Mouse (Mus musculus) heart, postnatal 14 days (tissue): ENCODE results near the gene Igsf3. TPM values are rescaled to one million over a fixed set of nuclear protein-coding genes. Genes with fewer than 3 reads are reported as not detected.
A peak's percentile ranks its signal among the peaks of the same experiment; 100 is the strongest.

Source experiments
- DNase-seq, 2 experiments: peaks; one replicate each; pipeline ENCODE4 v3.0.0; 2021 to 2022
- intact Hi-C: fragments of 180-260 bp; cut with DNase I; formaldehyde crosslinking; loops from one replicate; pipeline ENCODE4 v1.15.1; 2025
- total RNA-seq, 2 experiments: library from RNA; stranded (reverse); gene quantifications; 2 replicates each; pipeline ENCODE4 v1.2.3; 2021

Gene Igsf3
- total RNA-seq, 2 experiments from 2014 or later = 14.9 to 16.8 TPM

DNA sequence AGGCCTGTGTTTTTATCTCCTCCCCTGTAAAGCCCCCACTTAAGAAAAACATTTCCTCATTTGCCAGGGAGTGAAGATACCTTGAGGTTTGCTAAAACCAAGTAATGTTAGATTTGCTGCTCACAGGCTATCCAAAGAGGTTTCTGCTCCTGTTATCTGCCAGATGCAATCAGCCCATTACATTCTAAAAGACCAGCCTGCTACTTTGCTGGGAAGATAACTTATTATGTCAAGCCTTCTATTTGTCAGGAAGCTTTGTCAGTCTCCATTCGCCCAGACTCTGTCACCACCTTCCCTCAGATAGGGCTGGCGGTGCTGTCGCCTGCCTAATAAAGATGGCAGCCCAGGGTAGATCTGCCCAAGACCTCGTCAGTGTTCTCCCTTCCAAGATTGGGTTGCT is 59.6 kb downstream of the Igsf3 start:
- no peak for DNase-seq
- intact Hi-C loops = no loop called here

DNA sequence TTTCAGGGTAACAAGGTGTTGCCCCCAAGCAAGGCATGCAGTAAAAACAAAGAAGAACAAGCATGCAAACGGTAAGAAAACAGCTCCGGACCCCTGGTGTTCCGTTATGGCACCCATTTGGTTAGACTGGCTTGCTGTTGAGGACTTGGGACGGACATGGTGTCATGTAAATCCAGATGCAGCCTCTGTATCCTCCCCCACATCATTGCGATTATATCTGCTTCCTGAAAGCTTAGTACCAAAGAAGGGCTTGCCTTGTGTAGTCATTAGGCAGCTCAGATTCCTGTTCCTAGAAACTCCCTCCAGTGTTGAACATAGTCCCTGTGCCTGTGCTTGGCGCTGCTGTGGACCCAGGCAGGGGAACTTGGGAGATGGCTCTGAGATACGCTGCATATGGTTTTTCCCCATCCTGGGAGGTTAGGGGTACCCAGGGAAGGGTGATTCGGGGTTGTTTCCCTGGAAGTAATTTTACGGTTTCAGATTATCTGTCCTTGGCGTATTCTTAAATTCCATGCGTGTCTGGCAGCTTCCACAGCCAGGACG is 60.2 kb downstream of the Igsf3 start:
- DNase-seq = no peak
- intact Hi-C loops = no loop called here

GRCm38 (mm10) chr3:101443265-101443881 is 66.5 kb downstream of the Igsf3 start:
- intact Hi-C loops = no loop called here
- no peak for DNase-seq

- intact Hi-C loops = no loop called here
- no peak for DNase-seq
Measured at GRCm38 (mm10) chr3:101444437-101444836, 67.6 kb downstream of the Igsf3 start.

DNA sequence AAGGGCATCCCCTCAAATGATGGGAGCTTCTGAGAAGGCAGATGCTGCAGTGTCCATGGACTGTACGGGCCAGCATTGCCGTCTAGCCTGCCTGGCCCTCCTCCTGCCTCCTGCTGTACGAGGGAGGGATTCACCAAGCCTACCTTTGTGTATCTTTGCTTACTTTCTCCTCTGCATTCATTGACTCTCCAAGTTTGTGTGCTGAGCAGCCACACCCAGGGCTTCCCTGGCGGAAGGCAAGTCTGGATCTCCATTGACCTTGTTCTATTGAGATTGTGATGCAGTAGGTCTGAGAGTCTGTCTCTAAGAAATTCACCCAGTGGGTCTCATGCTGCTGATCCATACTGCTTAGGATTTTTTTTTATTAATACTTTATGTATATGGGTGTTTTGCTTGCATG is 70.4 kb downstream of the Igsf3 start:
- no peak for DNase-seq
- intact Hi-C loops = no loop called here

DNA sequence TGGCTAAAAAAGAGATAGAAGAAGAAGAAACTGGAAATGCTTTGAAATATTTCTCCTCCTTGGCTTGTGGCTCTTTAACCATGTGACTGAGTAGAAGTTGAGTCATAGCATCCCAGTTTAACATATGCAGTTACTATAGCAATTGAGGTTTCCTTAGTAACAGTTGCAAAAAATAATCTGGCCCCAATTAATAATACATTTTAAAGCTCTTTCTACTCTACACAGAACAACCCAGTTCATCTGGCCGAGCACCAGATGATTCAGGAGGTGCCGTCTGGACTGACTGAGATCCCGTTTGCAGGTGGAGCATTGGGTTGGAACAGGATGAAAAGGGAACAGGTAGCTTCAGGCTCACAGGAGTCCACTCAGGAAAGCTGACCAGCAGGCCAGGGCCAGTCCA is 71.9 kb downstream of the Igsf3 start:
- intact Hi-C loops = no loop called here
- no peak for DNase-seq

GRCm38 (mm10) chr3:101450811-101451428 is 74.0 kb downstream of the Igsf3 start:
- no peak for DNase-seq
- intact Hi-C loops = no loop called here

- DNase-seq = no peak
- intact Hi-C loops = loop anchor here (5.0 kb wide), 1 partner anchor 143 kb away; no protein-coding TSS in a partner anchor
Measured at GRCm38 (mm10) chr3:101460618-101461017, 83.7 kb downstream of the Igsf3 start.

DNA sequence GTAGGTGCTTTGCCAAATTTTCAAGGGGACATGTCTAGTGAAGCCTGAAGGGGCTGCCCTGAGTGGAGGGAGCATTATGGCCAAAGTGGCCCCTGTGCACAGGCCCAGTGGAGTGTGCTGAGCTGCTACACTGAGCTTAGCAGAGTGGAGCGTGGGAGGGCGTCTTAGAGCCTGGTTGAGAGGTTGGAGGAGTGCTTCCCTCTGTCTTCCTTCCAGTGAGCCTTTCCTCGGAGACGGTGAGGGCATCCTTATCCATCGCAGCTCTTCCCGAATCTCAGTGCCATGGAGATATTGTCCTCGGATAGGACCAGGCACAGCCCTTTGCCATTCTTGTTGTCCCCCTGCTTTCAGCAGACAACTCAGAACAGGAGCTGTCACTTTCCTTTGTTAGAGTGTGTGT is 84.2 kb downstream of the Igsf3 start:
- DNase-seq = no peak
- intact Hi-C loops = loop anchor here (5.0 kb wide), 1 partner anchor 144 kb away; no protein-coding TSS in a partner anchor

DNA sequence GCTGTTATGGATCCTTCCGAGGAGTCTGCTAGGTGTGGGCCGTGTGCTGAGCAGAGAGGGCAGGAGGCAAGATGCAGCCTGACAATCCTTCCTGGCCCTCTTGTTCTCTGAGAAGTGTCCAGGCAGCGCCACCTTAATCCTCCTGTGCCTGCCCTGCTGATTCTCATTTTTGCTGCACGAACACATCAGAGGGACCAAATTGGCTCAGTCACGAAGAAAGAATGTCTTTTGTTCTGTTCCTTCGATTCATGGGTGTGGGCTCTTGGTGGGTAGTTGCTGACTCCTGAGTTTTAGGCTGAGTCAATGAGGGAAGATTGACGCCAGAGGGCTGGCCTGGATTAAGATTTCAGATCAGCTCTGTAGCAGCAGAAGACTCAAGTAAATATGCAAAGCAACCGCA is 84.9 kb downstream of the Igsf3 start:
- DNase-seq = peak in 1 of 2 experiments; percentile 14
- intact Hi-C loops = loop anchor here (1.0 to 5.0 kb wide), 4 partner anchors 90 to 489 kb away; no protein-coding TSS in a partner anchor

GRCm38 (mm10) chr3:101462294-101462693 is 85.4 kb downstream of the Igsf3 start:
- intact Hi-C loops = loop anchor here (1.0 to 5.0 kb wide), 4 partner anchors 90 to 489 kb away; no protein-coding TSS in a partner anchor
- DNase-seq = peak; percentile 75 to 80

DNA sequence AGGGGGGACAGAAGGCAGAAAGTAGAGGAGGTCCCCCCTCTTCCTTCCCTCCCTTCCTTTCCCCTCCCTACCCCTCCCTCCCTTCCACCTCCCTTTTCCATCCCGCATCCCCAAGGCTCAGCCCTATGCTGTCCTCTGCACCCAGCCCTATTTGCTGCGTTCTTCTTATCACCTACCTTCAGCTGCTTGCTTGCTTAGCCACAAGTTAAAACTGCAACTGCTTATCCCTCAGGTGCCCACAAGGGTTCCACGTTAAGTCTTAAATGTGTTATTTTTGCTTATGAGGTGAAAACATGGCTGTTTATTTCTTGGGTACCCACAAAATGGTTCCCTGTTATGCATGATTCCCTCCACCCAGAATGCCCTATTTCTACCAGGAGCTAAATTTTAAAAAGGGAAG is 86.6 kb downstream of the Igsf3 start:
- intact Hi-C loops = loop anchor here (2.0 to 5.0 kb wide), 3 partner anchors 146 to 491 kb away; no protein-coding TSS in a partner anchor

DNA sequence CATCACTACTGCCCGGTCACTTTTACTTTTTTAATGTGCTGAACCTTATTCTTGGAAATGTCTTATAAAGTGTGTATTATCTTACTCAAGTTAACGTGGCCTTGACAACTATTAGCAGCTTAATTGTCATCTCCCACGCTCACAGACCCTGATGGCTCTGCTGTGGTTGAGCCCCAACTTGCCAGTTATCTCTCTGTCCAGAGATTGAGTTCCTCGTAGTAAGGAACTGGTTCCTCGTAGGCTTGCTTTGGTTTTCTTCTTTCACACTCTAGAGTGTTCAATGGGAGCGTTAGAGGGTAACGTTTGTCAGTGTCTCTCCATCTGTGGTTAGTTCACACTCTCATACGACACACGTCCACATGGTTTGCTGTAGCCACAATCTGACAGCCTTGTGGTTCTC is 92.8 kb downstream of the Igsf3 start:
- no peak for DNase-seq
- intact Hi-C loops = no loop called here

More for the DNA sequence above, 86.6 kb downstream of the Igsf3 start:
- DNase-seq = no peak

GRCm38 (mm10) chr3:101471881-101472280 is 95.0 kb downstream of the Igsf3 start:
- intact Hi-C loops = no loop called here
- DNase-seq = no peak

DNA sequence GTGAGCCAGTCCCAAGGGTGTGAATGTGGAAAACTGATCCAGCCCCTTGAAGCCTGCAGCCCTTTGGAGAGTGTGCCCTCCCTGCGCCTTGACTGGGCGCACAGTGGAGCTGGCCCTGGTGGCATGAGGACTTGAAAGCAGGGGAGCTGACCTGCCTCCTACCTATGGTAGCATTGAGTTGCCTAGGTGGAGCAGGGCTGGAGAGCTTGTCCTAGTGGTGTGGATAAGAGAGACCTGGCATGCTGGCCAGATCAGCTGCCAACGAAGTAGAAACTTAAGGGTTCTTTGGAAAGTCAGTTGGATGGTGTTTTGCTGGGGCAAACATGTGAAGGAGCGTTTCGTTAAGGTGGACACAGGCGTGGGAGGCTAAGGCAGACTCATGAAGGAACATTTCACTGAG is 105.1 kb downstream of the Igsf3 start:
- DNase-seq = no peak
- intact Hi-C loops = no loop called here

- DNase-seq = no peak
- intact Hi-C loops = no loop called here
Measured at GRCm38 (mm10) chr3:101483256-101483983, 106.5 kb downstream of the Igsf3 start.

DNA sequence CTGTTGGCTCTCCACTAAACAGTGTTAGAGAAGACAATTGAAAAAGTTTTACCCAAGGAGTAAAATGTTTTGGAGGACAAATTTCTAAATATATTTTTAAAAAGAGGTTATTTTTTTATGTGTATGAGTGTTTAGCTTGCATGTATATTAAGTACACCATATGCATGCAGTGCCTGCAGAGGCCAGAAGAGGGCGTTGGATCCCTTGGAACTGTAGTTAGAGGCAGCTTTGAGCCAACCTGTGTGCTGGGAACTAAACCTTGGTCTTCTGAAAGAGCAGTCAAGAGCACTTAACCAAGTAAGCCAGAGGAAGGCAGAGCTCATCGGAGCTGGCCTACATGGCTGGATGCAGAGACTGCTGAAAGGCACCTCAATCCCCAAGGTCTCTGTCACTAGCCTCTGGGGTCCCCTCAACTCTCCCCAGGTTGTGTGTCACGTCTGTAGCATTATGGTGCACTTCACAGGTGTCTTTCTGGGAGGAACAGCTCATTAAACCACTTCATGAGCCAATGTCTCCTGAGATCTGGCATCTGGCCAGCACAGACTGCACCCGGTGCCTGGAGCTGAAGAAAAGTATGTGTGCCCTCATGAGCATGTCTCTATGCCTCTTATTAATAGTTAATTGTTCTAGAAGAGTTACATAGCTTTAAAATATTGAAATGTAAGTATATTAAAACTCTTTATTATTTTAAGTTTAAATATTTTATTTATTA is 109.3 kb downstream of the Igsf3 start:
- DNase-seq = no peak
- intact Hi-C loops = no loop called here

DNA sequence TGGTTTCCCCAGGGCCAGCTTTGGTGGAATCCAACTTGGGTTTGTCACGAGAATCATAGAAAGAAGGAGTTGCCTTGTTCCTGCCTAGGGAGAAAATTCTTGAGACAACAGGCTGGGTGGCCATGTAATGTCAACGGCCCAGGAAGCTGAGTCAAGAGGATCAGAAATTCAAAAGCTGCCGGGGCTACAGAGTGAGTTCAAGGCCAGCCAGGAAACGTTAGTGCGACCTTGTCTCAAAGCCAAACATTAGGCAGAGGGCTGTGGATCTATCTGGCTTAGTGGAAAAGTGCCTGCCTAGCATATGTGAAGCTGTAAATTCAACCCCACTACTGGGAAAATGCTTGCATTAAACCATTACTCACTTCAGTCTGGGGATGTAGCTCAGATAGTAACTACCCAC is 110.6 kb downstream of the Igsf3 start:
- DNase-seq = no peak
- intact Hi-C loops = no loop called here

GRCm38 (mm10) chr3:101488204-101488603 is 111.3 kb downstream of the Igsf3 start:
- intact Hi-C loops = no loop called here
- no peak for DNase-seq

DNA sequence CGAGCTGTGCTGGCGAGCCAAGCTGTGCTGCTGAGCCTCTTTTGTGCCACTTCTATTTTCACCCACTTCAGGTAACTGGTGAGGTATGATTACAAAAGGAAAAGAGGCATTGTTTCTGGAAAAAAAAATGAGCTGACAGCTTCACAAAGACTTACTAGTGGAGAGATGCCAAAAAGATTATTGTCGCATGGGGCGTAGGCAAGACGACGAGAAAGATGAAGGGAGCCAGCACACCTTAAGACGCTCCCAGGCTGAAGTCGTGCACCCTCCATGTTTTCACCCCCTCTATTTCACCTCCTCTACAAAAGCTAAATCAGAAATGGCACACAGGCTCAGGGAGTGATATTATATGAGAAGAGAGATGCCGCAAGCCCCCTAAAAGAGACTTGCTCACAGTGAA is 113.6 kb downstream of the Igsf3 start:
- DNase-seq = no peak
- intact Hi-C loops = no loop called here
